Mouse (Mus musculus) mammary gland, adult 2 months (tissue): ENCODE data around the gene Mast2. TPM values are rescaled to one million over a fixed set of nuclear protein-coding genes. Genes with fewer than 3 reads are reported as not detected.

Experiments
- polyA plus RNA-seq: library from polyadenylated mRNA; depleted of rRNA; stranded (reverse); fragments of >200 nt; gene quantifications from 2 replicates; pipeline ENCODE4 v1.2.3, GENCODE M21; 2012; ENCODE audit warnings: low replicate concordance; rRNA removed

Gene Mast2
- 85.2 and 85.3 TPM in 2 replicates for polyA plus RNA-seq

DNA sequence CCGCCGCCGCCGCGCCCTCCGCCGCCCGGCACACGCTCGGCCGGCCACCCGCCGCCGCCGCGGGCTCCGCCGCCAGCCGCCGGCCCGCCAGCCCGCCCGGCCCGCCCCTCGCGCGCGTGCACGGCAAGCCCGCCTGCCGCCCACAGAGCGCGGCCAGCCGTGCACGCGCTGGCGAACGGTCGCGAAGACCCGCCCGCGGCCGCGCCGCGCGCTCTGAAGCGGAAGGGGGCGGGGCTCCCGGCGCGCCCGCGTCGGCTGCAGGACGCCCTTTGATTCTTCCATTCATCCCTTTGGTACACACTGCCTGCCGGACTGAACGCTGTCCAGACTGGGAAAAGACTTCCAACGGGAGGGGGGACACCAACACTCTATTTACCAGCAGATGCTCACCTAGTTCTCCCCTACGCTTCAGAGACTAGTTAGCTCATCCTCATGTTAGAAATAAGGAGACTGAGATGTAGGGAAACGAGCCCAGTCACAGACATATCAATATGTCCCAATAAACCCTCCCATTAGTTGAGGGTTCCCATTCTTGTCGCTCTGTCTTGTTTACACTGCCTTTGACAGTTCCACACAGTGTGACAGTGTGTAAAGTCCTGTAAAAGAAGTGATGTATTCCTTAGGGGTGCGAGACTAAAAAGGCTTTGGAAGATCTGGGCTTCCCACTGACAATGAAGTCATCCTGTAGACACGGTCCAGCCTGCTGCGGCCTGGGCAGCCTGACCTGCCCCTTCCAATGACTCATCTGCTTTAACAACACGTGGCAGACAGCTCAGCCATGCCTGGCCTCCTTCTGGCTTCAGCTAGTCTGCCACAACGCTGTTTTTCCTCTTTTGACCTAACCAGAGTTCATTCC, at the start of gene Mast2:
Gene Mast2 (minus strand): TSS at position 58 of the 856 bp plus-strand sequence.

DNA sequence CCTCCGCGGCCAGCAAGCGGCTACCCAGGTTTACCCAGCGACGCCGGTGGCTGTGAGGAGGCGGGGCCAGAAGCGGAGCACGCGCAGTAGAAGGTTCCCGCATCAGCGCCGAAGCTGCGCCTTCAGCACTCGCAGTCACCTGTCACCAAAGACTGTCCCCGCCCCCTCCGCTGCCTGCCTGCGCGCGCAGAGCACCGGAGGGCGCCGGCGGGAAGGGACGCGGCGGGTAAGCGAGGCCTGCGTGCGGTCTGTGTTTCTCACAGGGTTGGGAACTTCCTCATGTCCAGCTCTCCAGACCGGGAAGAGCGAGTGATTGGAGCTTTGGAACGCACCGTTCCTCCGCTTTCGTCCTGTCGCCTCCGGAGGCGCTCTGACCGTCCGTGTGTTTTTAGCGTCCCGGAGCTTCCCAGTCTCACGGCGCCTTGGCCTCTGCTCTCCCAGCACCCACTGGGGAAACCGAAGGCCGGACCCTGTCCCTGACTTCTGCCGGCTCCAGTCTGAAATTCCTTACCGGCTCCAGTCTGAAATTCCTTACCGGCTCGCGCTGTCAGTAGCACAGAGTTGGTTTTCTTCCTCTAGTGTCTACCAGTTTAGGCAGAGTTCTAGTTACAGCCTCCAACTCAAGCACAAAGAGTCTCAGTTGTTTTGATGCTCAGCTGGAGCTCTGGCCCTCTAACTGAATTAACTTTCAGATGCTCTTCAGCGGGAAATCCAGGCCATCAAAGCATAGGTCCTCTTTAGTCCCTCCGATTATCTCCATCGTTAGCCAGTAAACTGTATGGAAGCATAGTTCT, 43.6 kb upstream of the Mast2 start, which contains the start of gene Ipp:
Gene Ipp (plus strand): TSS at position 125 of the 794 bp plus-strand sequence.

Other genes with a start within 250 kb of the Mast2 start
- gene Pik3r3, start 242.6 kb downstream of the Mast2 start, polyA plus RNA-seq: 13.8 and 16.6 TPM in 2 replicates
- 1.0 and 2.6 TPM in 2 replicates for gene Ipp, start 43.4 kb upstream of the Mast2 start, polyA plus RNA-seq
- 3.9 and 13.3 TPM in 2 replicates for gene Tmem69, start 91.8 kb upstream of the Mast2 start, polyA plus RNA-seq
- 31.5 and 57.8 TPM in 2 replicates for gene Gpbp1l1, start 93.5 kb upstream of the Mast2 start, polyA plus RNA-seq
- gene Ccdc17, start 132.5 kb upstream of the Mast2 start, polyA plus RNA-seq: 8.1 and 13.0 TPM in 2 replicates
- gene Nasp, start 163.8 kb upstream of the Mast2 start, polyA plus RNA-seq: 1.8 and 2.9 TPM in 2 replicates
- 558 and 588 TPM in 2 replicates for gene Akr1a1, start 187.5 kb upstream of the Mast2 start, polyA plus RNA-seq
- 46.5 and 208 TPM in 2 replicates for gene Prdx1, start 221.4 kb upstream of the Mast2 start, polyA plus RNA-seq
- gene Mmachc, start 244.2 kb upstream of the Mast2 start, polyA plus RNA-seq: 12.9 and 28.5 TPM in 2 replicates
- gene Ccdc163, start 244.3 kb upstream of the Mast2 start, polyA plus RNA-seq: 25.2 and 47.6 TPM in 2 replicates